Mouse (Mus musculus) hindbrain, embryonic 14.5 days (tissue): ENCODE data around the gene Blcap. TPM values are rescaled to one million over a fixed set of nuclear protein-coding genes. Genes with fewer than 3 reads are reported as not detected.

Source experiments
- ATAC-seq: fragments of 200-750 bp; cut with Nextera tagmentation; 2 replicates; pipeline ENCODE4 v1.8.0; 2017; ENCODE audit warnings: moderate number of reproducible peaks, mild to moderate bottlenecking, moderate TSS enrichment, moderate library complexity; ENCODE audit not compliant: low FRiP score
- DNase-seq: peaks from one replicate; pipeline ENCODE4 v3.0.0-alpha.2; 2015; ENCODE audit warnings: low spot score
- H3K27ac ChIP-seq: fragments of 300-500 bp; sonication (generic); 2 replicates; pipeline ENCODE4 v1.5.1; 2014; ENCODE audit warnings: mild to moderate bottlenecking, moderate library complexity
- H3K27me3 ChIP-seq: fragments of 300-500 bp; sonication (generic); 2 replicates; pipeline ENCODE4 v1.6.1; 2014; ENCODE audit warnings: mild to moderate bottlenecking, low read length, mixed read lengths; ENCODE audit not compliant: control insufficient read depth, insufficient read depth
- H3K36me3 ChIP-seq: fragments of 300-500 bp; sonication (generic); replicated peaks from 2 replicates; pipeline ENCODE4 v1.6.1; 2014; ENCODE audit not compliant: control insufficient read depth, insufficient read depth
- H3K4me1 ChIP-seq: fragments of 300-500 bp; sonication (generic); replicated peaks from 2 replicates; pipeline ENCODE4 v1.6.1; 2014; ENCODE audit warnings: antibody characterized with exemption, low read length, mixed read lengths; ENCODE audit not compliant: control insufficient read depth, insufficient read depth
- H3K4me2 ChIP-seq: fragments of 300-500 bp; sonication (generic); replicated peaks from 2 replicates; pipeline ENCODE4 v1.6.1; 2014; ENCODE audit warnings: mild to moderate bottlenecking, moderate library complexity
- H3K4me3 ChIP-seq: fragments of 300-500 bp; sonication (generic); replicated peaks from 2 replicates; pipeline ENCODE4 v1.5.1; 2014; ENCODE audit warnings: mild to moderate bottlenecking, low read length
- H3K9ac ChIP-seq: fragments of 300-500 bp; sonication (generic); 2 replicates; pipeline ENCODE4 v1.6.1; 2014
- H3K9me3 ChIP-seq: fragments of 300-500 bp; sonication (generic); 2 replicates; pipeline ENCODE4 v1.6.1; 2016; ENCODE audit warnings: low read length; ENCODE audit not compliant: control insufficient read depth
- WGBS: fragments of 180-500 bp; shearing (Covaris S2); extraction: QIAGEN DNeasy Blood & Tissue Kit; methylation state at CpG from one replicate; pipeline ENCODE4 v1.1.7; 2014; 5-methylcytosine and 5-hydroxymethylcytosine counted together
- microRNA-seq: library from miRNA; unstranded; fragments of <30 nt; microRNA quantifications from one replicate; pipeline ENCODE4, GENCODE M21; 2016
- polyA plus RNA-seq: library from polyadenylated mRNA; unstranded; fragments of >200 nt; fragmentation: Nextera tagmentation; extraction: Ambion mirVana; gene quantifications from 2 replicates; pipeline ENCODE4 v1.2.1, GENCODE M21; 2014

The Blcap gene
- polyA plus RNA-seq, 1 experiment from 2014 or later, result 285 TPM

- no peak overlapping the region for H3K9ac ChIP-seq
- no peak overlapping the region for H3K4me3 ChIP-seq
- peaks cover 31% of the 10 kb centered on the region for H3K4me1 ChIP-seq
- no peaks in the 10 kb centered on the region for H3K36me3 ChIP-seq
- no peak for DNase-seq
- WGBS, result 80% methylated on average over 9 of the region's 9 CpGs
- no peaks in the 10 kb centered on the region for H3K9me3 ChIP-seq
- H3K4me2 ChIP-seq, result no peak overlapping the region
- no peaks in the 10 kb centered on the region for H3K27me3 ChIP-seq
- no peak overlapping the region for H3K27ac ChIP-seq
- ATAC-seq, result no peak
Observed at GRCm38 (mm10) chr2:157512859-157513258, 58.2 kb downstream of the Blcap start.

GRCm38 (mm10) chr2:157510031-157510430 lies 61.0 kb downstream of the Blcap start:
- no peak overlapping the region for H3K9ac ChIP-seq
- H3K27me3 ChIP-seq, result no peaks in the 10 kb centered on the region
- DNase-seq, result no peak
- ATAC-seq, result no peak
- peaks cover 37% of the 10 kb centered on the region; the same call in 1 of the 2 replicates for H3K4me1 ChIP-seq
- no peak overlapping the region for H3K4me2 ChIP-seq
- 77% methylated on average over 4 of the region's 4 CpGs for WGBS
- H3K9me3 ChIP-seq, result no peaks in the 10 kb centered on the region
- H3K4me3 ChIP-seq, result no peak overlapping the region
- H3K36me3 ChIP-seq, result no peaks in the 10 kb centered on the region
- no peak overlapping the region for H3K27ac ChIP-seq

GRCm38 (mm10) chr2:157509182-157509581 lies 61.9 kb downstream of the Blcap start:
- H3K4me3 ChIP-seq, result no peak overlapping the region

GRCm38 (mm10) chr2:157506779-157507178 lies 64.3 kb downstream of the Blcap start:
- DNase-seq (peak; percentile 61), ATAC-seq (peak; percentile 63; the same call in 1 of the 2 replicates)
- Histone ChIP-seq H3K4me1 (0 out of 2 replicates have a peak, but pooled peaks cover 21% of the 10 kb centered on the region), H3K27ac (0 out of 2 replicates have a peak overlapping the region, but pooled peaks have one; percentile 54), H3K9ac (no peak overlapping the region), H3K4me2 (0 out of 2 replicates have a peak overlapping the region, but pooled peaks have one; percentile 5), H3K36me3 (no peaks in the 10 kb centered on the region), H3K4me3 (no peak overlapping the region), H3K27me3 (no peaks in the 10 kb centered on the region), H3K9me3 (no peaks in the 10 kb centered on the region)
- WGBS, result 10% methylated on average over 14 of the region's 14 CpGs

More at GRCm38 (mm10) chr2:157509182-157509581, 61.9 kb downstream of the Blcap start:
- H3K27me3 ChIP-seq, result no peaks in the 10 kb centered on the region
- no peaks in the 10 kb centered on the region for H3K9me3 ChIP-seq
- WGBS, result 91% methylated on average over 5 of the region's 5 CpGs
- DNase-seq (no peak), ATAC-seq (no peak)
- H3K36me3 ChIP-seq, result no peaks in the 10 kb centered on the region
- H3K4me1 ChIP-seq, result peaks cover 29% of the 10 kb centered on the region; the same call in 1 of the 2 replicates
- H3K9ac ChIP-seq, result no peak overlapping the region
- H3K27ac ChIP-seq, result no peak overlapping the region
- no peak overlapping the region for H3K4me2 ChIP-seq

Small RNA genes lying within 50 kb of the gene (microRNA-seq; reads per million reads assigned to microRNA genes)
- gene Gm23134, result 10.7 reads per million, percentile 30 among the genes with 10 or more reads in this experiment

Other genes with a start within 250 kb of the Blcap start
- 0.58 and 0.94 TPM in 2 replicates for gene Ghrh, start 223.8 kb downstream of the Blcap start, polyA plus RNA-seq
- 53.3 and 58.1 TPM in 2 replicates for gene Manbal, start 203.7 kb downstream of the Blcap start, polyA plus RNA-seq
- gene Src, start 152.8 kb downstream of the Blcap start, polyA plus RNA-seq, result 24.8 and 30.1 TPM in 2 replicates
- gene Nnat, start 11.2 kb downstream of the Blcap start, polyA plus RNA-seq, result 4,569 and 4,588 TPM in 2 replicates
- gene Ctnnbl1, start 166.1 kb upstream of the Blcap start, polyA plus RNA-seq, result 53.3 and 59.5 TPM in 2 replicates